Mouse (Mus musculus) intestine, embryonic 16.5 days (tissue): ENCODE results near the gene Szrd1. TPM values are rescaled to one million over a fixed set of nuclear protein-coding genes. Genes with fewer than 3 reads are reported as not detected.

Experiments used
- ATAC-seq: fragments of 200-750 bp; cut with Nextera tagmentation; 2 replicates; pipeline ENCODE4 v1.8.0; 2017; ENCODE audit warnings: moderate TSS enrichment, moderate library complexity
- H3K27ac ChIP-seq: fragments of 300-500 bp; sonication (generic); 2 replicates; pipeline ENCODE4 v1.5.1; 2014; ENCODE audit warnings: mild to moderate bottlenecking, low read length
- H3K27me3 ChIP-seq: fragments of 300-500 bp; sonication (generic); replicated peaks from 2 replicates; pipeline ENCODE4 v1.6.1; 2014; ENCODE audit warnings: low read length, control low read depth, mixed read lengths; ENCODE audit not compliant: control insufficient read depth, insufficient read depth
- H3K36me3 ChIP-seq: fragments of 300-500 bp; sonication (generic); 2 replicates; pipeline ENCODE4 v1.6.1; 2014; ENCODE audit warnings: low read length, control low read depth; ENCODE audit not compliant: control insufficient read depth, insufficient read depth
- H3K4me1 ChIP-seq: fragments of 300-500 bp; sonication (generic); 2 replicates; pipeline ENCODE4 v1.6.1; 2014; ENCODE audit warnings: low read length, control low read depth, mixed read lengths; ENCODE audit not compliant: control insufficient read depth, insufficient read depth
- H3K4me2 ChIP-seq: fragments of 300-500 bp; sonication (generic); 2 replicates; pipeline ENCODE4 v1.6.1; 2014; ENCODE audit warnings: low read depth, low read length, control low read depth
- H3K4me3 ChIP-seq: fragments of 300-500 bp; sonication (generic); 2 replicates; pipeline ENCODE4 v1.5.1; 2014; ENCODE audit warnings: mild to moderate bottlenecking, low read length
- H3K9ac ChIP-seq: fragments of 300-500 bp; sonication (generic); 2 replicates; pipeline ENCODE4 v1.6.1; 2014; ENCODE audit warnings: low read depth, low read length
- H3K9me3 ChIP-seq: fragments of 300-500 bp; sonication (generic); 2 replicates; pipeline ENCODE4 v1.6.1; 2016; ENCODE audit warnings: low read length, control low read depth; ENCODE audit not compliant: control insufficient read depth
- WGBS: fragments of 180-500 bp; shearing (Covaris S2); extraction: QIAGEN DNeasy Blood & Tissue Kit; methylation state at CpG from one replicate; pipeline ENCODE4 v1.1.7; 2014; 5-methylcytosine and 5-hydroxymethylcytosine counted together
- polyA plus RNA-seq: library from polyadenylated mRNA; unstranded; fragments of >200 nt; fragmentation: Nextera tagmentation; extraction: Ambion mirVana; gene quantifications from 2 replicates; pipeline ENCODE4 v1.2.1, GENCODE M21; 2015

Szrd1 gene
- polyA plus RNA-seq, 1 experiment from 2014 or later: 46.4 TPM

DNA sequence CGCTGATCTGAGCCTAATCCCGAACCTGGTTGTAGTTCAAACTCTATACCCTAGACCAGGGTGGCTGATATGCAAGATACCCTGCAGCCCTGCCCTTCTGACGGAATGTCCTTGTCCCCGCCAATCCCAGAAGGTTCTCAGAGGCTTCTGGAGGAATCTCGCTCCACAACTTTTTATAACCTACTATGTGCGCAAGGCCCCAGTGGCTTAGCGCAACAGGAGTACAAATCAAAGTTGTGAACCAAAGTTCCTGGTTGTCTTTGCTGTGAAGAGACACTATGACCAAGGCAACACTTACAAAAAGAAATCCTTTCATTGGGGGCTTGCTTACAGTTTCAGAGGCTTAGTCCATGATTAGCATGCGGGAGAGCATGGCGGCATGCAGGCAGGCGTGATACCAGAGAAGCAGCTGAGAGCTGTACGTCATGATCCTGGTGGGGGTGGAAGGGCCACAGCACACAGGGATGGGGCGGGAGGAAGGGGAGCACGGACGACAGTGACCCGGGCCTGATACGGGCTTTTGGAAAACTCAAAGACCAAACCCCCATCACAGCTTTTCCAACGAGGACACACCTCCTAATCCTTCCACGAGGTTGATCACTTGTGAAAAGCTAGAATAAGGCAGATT, 61.0 kb downstream of the Szrd1 start:
- H3K9me3 ChIP-seq: no peaks in the 10 kb centered on the region
- H3K4me1 ChIP-seq: peaks cover 11% of the 10 kb centered on the region
- peak overlapping the region; percentile 93; the same call in 1 of the 2 replicates for H3K4me3 ChIP-seq
- 72% methylated on average over 18 of the region's 18 CpGs for WGBS
- H3K36me3 ChIP-seq: no peaks in the 10 kb centered on the region
- H3K9ac ChIP-seq: no peak overlapping the region
- no peak overlapping the region for H3K4me2 ChIP-seq
- ATAC-seq: no peak
- no peak overlapping the region for H3K27ac ChIP-seq
- H3K27me3 ChIP-seq: no peaks in the 10 kb centered on the region

DNA sequence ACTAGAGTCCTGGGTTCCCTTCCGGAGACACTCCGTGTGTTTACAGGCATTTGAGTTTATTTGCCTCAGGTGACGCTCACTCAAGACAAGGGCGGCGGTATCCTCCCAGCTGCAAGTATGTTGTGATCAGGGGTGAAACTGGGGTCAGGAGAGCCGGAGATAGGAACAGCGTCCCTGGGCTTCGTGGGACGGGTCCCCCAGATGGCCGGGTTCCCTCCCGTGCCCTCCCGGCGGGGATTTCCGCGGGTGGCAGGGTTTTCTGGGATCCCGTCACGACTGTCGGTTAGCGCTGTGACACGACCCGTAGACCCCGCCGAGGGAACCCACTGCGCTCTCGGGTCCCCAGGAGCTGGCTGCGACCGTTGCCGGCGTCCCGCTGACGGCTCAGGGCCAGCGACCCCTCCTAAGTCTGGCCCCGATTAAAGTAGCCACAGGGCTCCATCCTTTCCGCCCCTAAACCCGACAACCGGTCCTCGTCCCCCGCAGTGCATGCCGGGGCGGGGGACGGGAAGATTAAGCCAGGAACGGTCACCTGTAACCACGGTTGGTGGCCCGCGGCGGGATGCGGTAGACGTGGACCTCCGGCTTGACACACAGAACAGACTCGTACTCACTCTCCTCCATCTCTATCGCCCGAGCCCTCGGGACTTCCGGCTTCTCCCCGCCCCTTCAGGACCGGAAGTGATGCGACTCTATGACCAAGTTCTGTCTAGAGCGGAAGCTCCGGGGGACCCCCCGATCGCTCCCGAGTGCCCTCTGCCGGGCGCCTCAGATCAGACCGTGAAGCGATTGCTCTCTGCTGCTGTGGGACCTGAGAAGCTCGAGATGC, 61.7 kb downstream of the Szrd1 start, which contains the start of gene Necap2:
Gene Necap2, minus strand, starts transcription at position 677 of the 829 bp plus-strand sequence.
- H3K27ac ChIP-seq: peak within 1 kb of the TSS; percentile 74
- no peaks in the 10 kb centered on the region for H3K9me3 ChIP-seq
- H3K27me3 ChIP-seq: no peaks in the 10 kb centered on the region
- WGBS: under 1% methylated on average over 67 of the region's 67 CpGs
- H3K4me2 ChIP-seq: peak within 1 kb of the TSS; percentile 82
- H3K9ac ChIP-seq: peak within 1 kb of the TSS; percentile 91
- peaks cover 11% of the 10 kb centered on the region for H3K4me1 ChIP-seq
- peak within 1 kb of the TSS; percentile 93 for H3K4me3 ChIP-seq
- no peaks in the 10 kb centered on the region for H3K36me3 ChIP-seq
- peak; percentile 92 for ATAC-seq

DNA sequence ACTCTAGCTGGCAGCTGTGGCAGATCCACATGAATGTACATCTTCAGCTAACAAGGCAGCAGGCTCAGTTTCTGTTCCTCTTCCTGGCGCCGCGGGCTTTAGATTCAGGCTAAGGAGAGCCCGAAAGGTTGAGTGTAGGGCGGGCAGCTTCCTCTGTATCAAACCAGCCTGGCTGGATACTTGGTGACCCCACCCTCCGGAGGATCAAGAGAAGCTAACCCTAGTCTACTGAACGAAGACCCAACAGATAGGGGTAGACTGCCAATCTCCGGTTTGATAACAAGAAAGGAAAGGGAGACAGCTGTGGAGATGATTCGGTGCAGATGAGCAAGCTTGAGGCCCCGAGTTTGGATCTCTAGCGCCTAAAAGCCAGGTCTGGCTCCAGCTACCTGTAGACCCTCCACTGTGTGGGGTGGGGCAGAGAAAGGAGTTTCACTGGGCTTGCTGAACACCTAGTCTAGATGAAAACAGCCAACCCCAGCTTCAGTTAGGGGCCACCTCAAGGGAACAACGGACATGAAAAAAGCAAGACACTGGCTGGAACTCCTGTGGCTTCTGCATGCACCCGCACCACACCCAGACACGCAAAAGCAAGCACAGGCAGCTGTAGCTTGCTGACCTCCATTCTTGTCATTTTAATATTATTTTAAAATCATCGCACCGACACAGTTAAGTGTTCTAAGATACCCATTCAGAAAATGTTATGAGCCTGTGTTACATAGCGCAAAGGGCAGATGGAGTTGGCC, 62.6 kb downstream of the Szrd1 start:
- Histone ChIP-seq H3K4me3 (peak overlapping the region; percentile 93), H3K36me3 (no peaks in the 10 kb centered on the region), H3K9me3 (no peaks in the 10 kb centered on the region), H3K27me3 (no peaks in the 10 kb centered on the region), H3K27ac (no peak overlapping the region), H3K4me1 (peaks cover 11% of the 10 kb centered on the region), H3K9ac (peak overlapping the region; percentile 91), H3K4me2 (peak overlapping the region; percentile 82)
- 76% methylated on average over 17 of the region's 17 CpGs for WGBS
- ATAC-seq: no peak

DNA sequence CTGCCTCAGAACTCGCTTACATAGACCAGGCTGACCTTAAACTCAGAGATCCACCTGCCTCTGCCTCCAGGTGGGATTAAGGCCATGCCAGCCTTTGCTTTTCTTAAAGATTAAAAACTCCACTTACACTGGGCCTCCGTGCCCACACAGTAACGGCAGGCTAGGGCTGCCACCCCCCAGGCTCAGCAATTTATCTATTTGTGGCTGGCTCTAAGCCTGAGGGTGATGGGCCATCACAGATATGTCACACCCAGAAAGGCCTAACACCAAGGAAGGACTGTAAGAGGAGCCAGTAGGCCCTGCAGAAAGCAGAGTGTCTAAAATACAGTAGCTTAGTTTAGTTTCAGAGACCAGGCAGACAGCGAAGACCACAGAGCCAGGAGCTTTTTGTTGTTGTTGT, 65.5 kb downstream of the Szrd1 start:
- H3K9me3 ChIP-seq: no peaks in the 10 kb centered on the region
- no peaks in the 10 kb centered on the region for H3K27me3 ChIP-seq
- H3K4me3 ChIP-seq: no peak overlapping the region
- peaks cover 11% of the 10 kb centered on the region for H3K4me1 ChIP-seq
- H3K27ac ChIP-seq: no peak overlapping the region
- no peak for ATAC-seq
- 92% methylated on average over 4 of the region's 4 CpGs for WGBS
- H3K4me2 ChIP-seq: no peak overlapping the region
- H3K9ac ChIP-seq: no peak overlapping the region
- H3K36me3 ChIP-seq: peaks cover 13% of the 10 kb centered on the region

DNA sequence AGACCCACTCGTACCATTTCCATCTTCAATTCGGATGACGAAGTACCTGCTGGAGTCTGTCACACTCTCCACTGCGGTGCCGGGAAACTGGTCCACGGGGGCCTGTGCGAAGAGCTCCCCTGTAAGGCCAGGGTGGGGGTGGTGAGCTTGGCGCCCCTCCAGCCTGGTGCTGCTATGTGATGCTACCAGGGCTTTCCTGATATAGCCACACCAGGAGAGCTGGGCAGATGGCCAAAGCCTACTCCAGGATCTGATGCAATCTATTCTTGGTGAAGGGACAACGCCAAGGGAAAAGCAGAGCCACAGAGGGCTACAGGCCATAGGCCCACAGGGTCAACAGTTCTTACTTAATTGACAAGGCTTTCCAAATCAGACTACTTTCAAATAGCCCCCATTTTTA, 65.9 kb downstream of the Szrd1 start:
- 84% methylated on average over 9 of the region's 9 CpGs for WGBS
- no peaks in the 10 kb centered on the region for H3K9me3 ChIP-seq
- no peak overlapping the region for H3K27ac ChIP-seq
- H3K9ac ChIP-seq: no peak overlapping the region
- H3K27me3 ChIP-seq: no peaks in the 10 kb centered on the region
- no peak overlapping the region for H3K4me2 ChIP-seq
- no peak for ATAC-seq
- no peak overlapping the region for H3K4me3 ChIP-seq
- peaks cover 17% of the 10 kb centered on the region for H3K36me3 ChIP-seq
- peaks cover 11% of the 10 kb centered on the region for H3K4me1 ChIP-seq

DNA sequence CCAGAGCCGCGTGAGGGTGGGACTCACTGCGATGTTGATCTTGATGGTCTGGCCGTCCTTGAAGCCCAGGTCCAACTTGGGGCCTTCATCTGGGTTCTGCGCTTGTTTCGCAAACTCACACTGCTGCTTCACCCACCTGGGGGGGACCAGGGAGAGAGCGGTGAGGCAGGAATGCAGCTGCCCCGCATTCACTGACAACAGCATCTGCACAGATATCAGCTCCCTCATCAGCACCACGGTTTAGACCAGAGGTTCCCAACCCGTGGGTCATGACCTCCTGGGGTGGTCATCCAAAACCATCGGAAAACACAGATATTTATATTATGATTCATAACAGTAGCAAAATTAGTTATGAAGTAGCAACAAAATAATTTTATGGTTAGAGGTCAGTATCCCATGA, 67.1 kb downstream of the Szrd1 start:
- no peaks in the 10 kb centered on the region for H3K9me3 ChIP-seq

DNA sequence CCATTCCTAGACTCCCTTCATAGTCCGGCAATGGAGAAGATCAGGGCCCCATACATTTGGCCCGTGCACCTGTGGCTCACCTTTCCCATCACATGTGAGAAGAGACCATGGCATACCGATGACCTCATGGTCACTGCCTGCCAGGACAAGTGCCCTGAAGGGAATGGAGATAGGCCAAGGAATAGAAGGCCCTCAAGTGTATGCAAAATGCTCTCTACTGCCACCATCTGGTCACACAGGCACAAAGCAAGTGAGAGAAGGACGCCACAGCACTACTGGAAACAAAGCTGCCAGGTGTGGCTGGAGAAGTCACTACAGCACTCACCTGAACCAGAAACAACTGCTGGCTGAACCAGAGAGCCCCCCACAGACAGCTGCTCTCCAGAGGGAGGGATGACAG, 69.8 kb downstream of the Szrd1 start:
- no peak overlapping the region for H3K4me2 ChIP-seq
- H3K36me3 ChIP-seq: peaks cover 27% of the 10 kb centered on the region
- 68% methylated on average over 4 of the region's 4 CpGs for WGBS
- H3K27me3 ChIP-seq: no peaks in the 10 kb centered on the region
- ATAC-seq: no peak; the same call in 1 of the 2 replicates
- H3K9me3 ChIP-seq: no peaks in the 10 kb centered on the region
- H3K27ac ChIP-seq: no peak overlapping the region
- no peak overlapping the region for H3K4me3 ChIP-seq
- H3K9ac ChIP-seq: no peak overlapping the region
- no peaks in the 10 kb centered on the region for H3K4me1 ChIP-seq

More for the DNA sequence above, 67.1 kb downstream of the Szrd1 start:
- ATAC-seq: no peak
- Histone ChIP-seq H3K4me2 (no peak overlapping the region), H3K4me3 (no peak overlapping the region), H3K4me1 (peaks cover 10% of the 10 kb centered on the region), H3K27ac (no peak overlapping the region), H3K9ac (no peak overlapping the region), H3K36me3 (peaks cover 22% of the 10 kb centered on the region), H3K27me3 (no peaks in the 10 kb centered on the region)
- 91% methylated on average over 11 of the region's 11 CpGs for WGBS

DNA sequence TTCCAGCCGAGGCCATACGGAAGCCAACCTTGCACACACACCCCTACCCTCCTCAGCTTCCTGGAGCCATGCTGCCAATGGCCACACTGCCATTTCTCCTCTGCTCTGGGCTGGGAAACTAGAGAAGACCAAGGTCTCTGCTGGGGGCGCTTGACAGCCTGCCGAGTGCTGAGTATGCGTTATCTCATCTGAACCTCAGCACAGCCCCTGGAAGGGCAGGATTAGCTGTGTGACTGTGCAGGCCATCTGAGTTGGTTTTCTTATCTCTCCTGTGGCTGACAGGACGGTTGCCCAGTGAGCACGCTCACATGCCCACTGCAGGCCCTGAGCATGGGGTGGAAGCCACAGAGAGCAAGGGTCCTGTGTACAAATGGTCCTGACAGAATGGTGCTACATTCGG, 70.9 kb downstream of the Szrd1 start:
- Histone ChIP-seq H3K27ac (no peak overlapping the region), H3K4me3 (no peak overlapping the region), H3K27me3 (no peaks in the 10 kb centered on the region), H3K36me3 (peaks cover 29% of the 10 kb centered on the region), H3K4me2 (no peak overlapping the region), H3K9ac (no peak overlapping the region), H3K9me3 (no peaks in the 10 kb centered on the region), H3K4me1 (no peaks in the 10 kb centered on the region)
- 90% methylated on average over 8 of the region's 8 CpGs for WGBS
- no peak for ATAC-seq

DNA sequence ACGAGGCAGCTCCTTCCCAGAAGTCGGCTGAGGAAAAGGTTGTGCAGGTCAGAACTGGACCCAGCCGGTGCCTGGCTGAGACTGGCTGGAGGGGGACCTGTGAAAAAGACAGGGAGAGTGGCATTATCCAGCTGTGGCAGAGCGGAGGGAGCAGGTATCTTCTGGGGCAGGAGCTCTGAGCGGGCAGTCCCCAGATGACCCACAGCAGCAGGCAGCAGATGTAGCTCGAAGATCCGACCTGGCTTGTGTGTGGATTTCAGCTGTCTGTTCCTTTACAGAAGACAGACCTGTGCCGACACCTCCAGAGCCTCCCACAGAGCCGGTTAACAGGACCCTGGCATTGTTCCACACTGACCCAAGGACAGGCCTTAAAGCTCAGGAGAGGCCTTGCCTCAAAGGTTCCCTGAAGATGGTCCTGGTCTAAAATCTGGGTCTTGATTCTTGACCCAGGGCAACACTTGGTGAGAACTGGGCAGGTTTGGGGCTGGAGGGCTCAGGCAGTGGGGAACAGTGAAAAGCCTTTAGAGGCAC, 72.0 kb downstream of the Szrd1 start:
- H3K4me3 ChIP-seq: no peak overlapping the region
- WGBS: 83% methylated on average over 9 of the region's 9 CpGs
- H3K27me3 ChIP-seq: no peaks in the 10 kb centered on the region
- H3K9ac ChIP-seq: no peak overlapping the region
- no peak overlapping the region for H3K27ac ChIP-seq
- H3K9me3 ChIP-seq: no peaks in the 10 kb centered on the region
- H3K4me2 ChIP-seq: no peak overlapping the region
- H3K4me1 ChIP-seq: no peaks in the 10 kb centered on the region
- peaks cover 29% of the 10 kb centered on the region for H3K36me3 ChIP-seq
- ATAC-seq: no peak
